Mouse (Mus musculus): Measurements from ENCODE around the gene Dnajc15. TPM values are rescaled to one million over a fixed set of nuclear protein-coding genes. Genes with fewer than 3 reads are reported as not detected.

Dnajc15 gene
- 100 to 1,000 TPM; 269 to 282 TPM for total RNA-seq (2021)
- long read RNA-seq, experiment 1, full-length matches to known transcripts: 173 of 183 reads
- long read RNA-seq, experiment 1, partial matches to known transcripts: 1 of 183 reads
- long read RNA-seq, experiment 1, other reads (novel, unspliced or antisense): 9 of 183 reads
- long read RNA-seq, experiment 2, full-length matches to known transcripts: 126 of 132 reads
- long read RNA-seq, experiment 2, partial matches to known transcripts: 1 of 132 reads
- long read RNA-seq, experiment 2, other reads (novel, unspliced or antisense): 5 of 132 reads

GRCm38 (mm10) chr14:77874304-77875241 is at the start of gene Dnajc15:
Dnajc15 (minus strand) TSS chr14:77875125.
- peak; percentile 90 to 95 for DNase-seq

DNA sequence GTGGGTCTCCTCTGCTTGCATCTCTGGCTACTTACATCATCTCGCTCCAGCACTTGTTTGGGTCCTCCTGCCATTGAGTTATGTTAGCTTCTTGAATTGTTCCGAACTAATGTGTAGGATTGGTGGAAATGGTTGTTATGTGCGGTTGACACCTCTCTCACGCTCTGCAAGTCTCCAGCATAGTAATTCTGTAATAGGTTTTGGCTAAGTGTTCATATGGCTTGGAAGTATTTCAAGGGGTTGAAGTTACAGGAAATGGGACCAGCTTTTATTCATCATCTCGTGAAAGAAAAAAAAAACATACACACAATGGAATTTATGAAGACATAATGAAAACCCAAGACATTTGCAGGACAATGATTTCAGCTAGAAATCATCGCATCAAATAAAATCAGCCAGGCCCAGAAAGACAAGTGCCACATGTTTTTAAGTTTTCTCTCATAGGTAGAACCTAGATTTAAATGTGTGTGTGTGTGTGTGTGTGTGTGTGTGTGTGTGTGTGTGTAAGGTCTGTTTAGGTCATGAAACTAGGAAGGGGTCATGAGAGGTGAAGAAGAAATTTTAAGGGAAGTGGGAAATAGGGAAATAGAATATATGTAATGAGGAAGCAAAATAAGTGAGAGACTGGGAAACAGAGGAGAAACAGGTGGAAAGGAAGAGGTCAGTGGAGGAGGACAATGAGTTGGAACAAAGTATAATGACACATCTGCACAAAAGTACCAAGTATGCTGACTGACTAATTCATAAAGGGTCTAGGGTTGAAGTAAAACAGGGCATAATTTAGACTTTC is 48.3 kb upstream of the Dnajc15 start:
- DNase-seq: no peak

GRCm38 (mm10) chr14:77921641-77922040 is 46.7 kb upstream of the Dnajc15 start:
- no peak for DNase-seq

GRCm38 (mm10) chr14:77915776-77916175 is 40.9 kb upstream of the Dnajc15 start:
- no peak for DNase-seq

- no peak for DNase-seq
These were observed 31.7 kb upstream of the Dnajc15 start for GRCm38 (mm10) chr14:77906586-77906985.

DNA sequence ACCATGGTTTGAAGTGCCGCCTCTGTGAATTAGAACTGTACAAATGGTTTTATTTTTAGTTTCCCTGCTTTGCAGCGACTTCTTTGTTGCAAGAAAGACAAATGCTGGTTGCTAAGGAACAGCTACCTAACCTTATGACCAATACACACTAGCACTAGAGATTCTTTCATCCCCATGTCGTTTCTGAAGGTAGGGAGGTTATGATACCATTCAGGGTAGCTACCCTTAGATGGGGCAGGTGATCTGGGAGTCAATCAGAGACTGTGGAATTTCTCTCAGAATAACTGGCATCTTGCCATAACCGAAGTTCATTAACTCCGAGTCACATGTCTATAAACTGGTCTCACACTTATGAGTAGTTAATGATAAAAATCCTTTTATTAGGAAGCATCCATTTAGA is 30.5 kb upstream of the Dnajc15 start:
- no peak for DNase-seq

DNA sequence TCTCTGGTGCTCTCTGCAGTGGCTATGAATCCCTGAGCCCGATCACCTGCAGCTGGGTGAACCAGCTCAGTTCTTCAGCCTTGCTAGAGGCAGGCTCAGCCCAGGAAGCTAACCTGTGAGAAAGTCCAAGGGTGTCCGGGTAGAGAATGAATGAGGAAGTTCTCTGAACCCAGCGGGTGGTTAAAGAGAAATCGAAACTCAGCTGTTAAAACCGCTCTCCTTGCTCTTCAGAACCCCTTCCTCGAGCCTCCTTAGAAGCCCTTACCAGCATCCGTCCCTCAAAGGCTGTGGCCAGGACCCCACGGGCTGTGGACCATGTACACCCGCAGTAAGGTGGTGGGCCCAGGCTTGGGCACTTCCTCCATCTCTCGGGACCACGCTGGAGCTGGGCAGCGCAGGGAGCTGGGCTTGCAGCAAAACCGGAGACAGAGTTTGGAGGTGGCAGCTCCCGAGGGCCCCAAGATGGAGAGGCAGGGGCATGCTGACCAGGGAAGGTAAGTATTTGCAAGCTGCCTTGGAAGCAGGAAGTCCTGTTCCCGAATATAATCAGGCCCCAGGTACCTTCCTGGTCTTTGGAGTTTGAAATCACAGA is 29.3 kb upstream of the Dnajc15 start, which contains the start of gene Epsti1:
Epsti1 (plus strand) TSS at position 69 of the 592 bp plus-strand sequence.
- DNase-seq: peak; percentile 11 to 22

GRCm38 (mm10) chr14:77902541-77902940 is 27.6 kb upstream of the Dnajc15 start:
- DNase-seq: no peak

GRCm38 (mm10) chr14:77895951-77896350 is 21.0 kb upstream of the Dnajc15 start:
- no peak for DNase-seq

GRCm38 (mm10) chr14:77889911-77890310 is 15.0 kb upstream of the Dnajc15 start:
- no peak for DNase-seq

GRCm38 (mm10) chr14:77886941-77887340 is 12.0 kb upstream of the Dnajc15 start:
- no peak for DNase-seq

DNA sequence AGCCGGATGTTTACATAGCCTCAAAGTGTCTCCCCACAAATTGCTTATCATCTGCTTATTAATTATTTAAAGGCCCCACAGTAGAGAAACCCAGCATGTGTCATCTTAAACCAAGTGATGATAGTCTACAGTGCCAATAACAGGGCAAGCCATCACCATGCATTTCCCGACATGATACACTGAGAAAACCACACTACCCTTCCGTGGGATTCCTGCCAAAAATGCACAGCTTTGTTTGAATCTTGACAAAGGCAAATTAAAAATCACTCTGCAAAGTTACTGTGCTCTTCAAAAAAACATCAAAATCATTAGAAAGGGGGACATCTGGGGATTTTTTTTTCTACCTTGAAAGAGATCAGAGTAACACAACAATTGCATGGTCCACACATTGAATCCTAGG is 11.5 kb upstream of the Dnajc15 start:
- no peak for DNase-seq

GRCm38 (mm10) chr14:77882669-77883068 is 7.7 kb upstream of the Dnajc15 start:
- DNase-seq: no peak

DNA sequence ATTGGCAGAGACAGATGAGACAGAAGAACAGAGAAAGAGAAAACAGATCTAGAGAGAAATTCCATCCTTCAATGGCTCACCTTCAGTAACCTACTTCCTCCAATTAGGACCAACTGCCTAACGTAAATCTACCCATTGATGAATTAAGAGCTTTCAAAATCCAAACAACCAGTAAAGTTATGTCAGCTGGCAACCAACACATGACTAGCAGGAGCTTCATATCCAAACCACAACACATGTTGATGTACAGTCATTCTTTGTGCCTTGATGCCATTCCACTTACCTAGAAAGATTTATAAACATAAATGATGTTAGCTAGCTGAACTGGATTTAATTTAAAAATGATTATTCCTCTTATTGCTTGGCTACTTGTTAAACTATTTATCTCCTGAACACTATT is 7.1 kb upstream of the Dnajc15 start:
- DNase-seq: no peak

DNA sequence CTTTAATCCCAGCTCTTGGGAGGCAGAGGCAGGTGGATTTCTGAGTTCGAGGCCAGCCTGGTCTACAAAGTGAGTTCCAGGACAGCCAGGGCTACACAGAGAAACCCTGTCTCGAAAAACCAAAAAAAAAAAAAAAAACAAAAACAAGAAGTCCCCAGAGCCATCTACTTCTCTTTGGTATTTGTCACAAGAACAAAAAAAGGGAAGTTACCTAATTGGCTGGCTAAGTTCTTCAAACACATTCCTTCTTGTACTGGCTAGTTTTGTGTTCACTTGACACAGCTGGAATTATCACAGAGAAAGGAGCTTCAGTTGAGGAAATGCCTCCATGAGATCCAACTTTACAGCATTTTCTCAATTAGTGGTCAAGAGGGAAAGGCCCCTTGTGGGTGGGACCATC is 3.0 kb upstream of the Dnajc15 start:
- DNase-seq: peak in 1 of 2 experiments; percentile 8

GRCm38 (mm10) chr14:77876199-77876598 is 1.3 kb upstream of the Dnajc15 start:
- DNase-seq: no peak

DNA sequence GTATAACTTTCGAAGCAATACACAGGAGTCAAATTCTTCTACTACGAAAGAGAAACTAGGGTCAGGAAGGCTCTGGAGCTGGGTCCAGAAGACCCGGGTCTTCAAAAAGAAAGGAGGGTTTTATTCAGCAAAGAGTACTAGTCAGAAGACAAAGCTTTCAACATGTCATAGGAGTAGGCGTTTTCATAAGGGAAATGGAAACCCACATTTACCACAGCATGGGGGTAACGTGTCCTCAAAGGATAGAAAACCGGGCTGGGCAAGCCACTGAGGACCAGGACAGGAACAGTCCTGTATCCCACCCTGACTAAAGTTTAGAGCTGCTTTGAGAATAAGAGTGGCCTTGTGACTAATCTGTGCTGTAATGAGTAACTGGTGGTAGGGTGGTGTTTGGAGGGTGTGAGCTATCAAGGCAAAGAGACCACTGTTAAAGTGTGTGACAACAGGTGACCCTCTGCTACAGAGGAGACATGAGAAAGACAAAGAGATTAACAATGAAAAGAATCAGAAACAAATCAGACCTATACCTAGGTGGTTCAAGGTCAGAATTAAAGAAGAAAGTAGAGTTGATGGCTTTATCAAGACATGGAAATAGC is 3.4 kb downstream of the Dnajc15 start:
- DNase-seq: no peak

GRCm38 (mm10) chr14:77870926-77871325 is 4.0 kb downstream of the Dnajc15 start:
- no peak for DNase-seq

GRCm38 (mm10) chr14:77867601-77868000 is 7.3 kb downstream of the Dnajc15 start:
- DNase-seq: no peak

DNA sequence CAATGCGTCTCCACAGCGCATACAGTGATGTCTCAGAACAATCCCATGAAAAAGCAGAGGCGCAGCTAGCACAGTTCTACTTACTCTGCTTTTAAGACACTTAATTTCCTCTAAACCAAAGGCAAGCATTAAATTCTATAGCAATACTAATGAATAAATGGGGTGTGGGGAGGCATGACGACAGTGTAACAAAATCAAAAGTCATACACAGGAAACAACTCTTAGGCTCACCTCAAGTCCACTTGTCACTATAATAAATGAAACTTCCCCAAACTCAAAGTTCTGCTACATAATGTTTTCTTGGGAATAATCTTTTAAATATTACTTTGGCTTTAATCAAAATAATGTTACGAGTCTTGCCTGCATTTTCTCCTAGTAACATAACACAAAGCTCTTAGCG is 10.4 kb downstream of the Dnajc15 start:
- no peak for DNase-seq

GRCm38 (mm10) chr14:77864051-77864450 is 10.9 kb downstream of the Dnajc15 start:
- DNase-seq: peak; percentile 16 to 31

Data from heart, adult 18-20 months (tissue).